Mouse (Mus musculus) thymus, adult 2 months (tissue): ENCODE data around the gene Pwwp2b. TPM values are rescaled to one million over a fixed set of nuclear protein-coding genes. Genes with fewer than 3 reads are reported as not detected.

Experiments
- DNase-seq: peaks from one replicate; pipeline ENCODE4 v3.0.0; 2021
- H3K27ac ChIP-seq: fragments of 200-500 bp; 2 replicates; pipeline ENCODE4 v1.5.1; 2012; ENCODE audit warnings: low read length, control low read depth; ENCODE audit not compliant: control insufficient read depth, insufficient read depth
- H3K27me3 ChIP-seq: fragments of 200-500 bp; 2 replicates; pipeline ENCODE4 v1.6.1; 2012; ENCODE audit warnings: mild to moderate bottlenecking, low read length, moderate library complexity, mixed read lengths; ENCODE audit not compliant: control insufficient read depth, insufficient read depth
- H3K36me3 ChIP-seq: fragments of 200-500 bp; 2 replicates; pipeline ENCODE4 v1.6.1; 2012; ENCODE audit warnings: mild to moderate bottlenecking, low read length, moderate library complexity; ENCODE audit not compliant: control insufficient read depth, insufficient read depth
- H3K4me1 ChIP-seq: fragments of 200-500 bp; replicated peaks from 2 replicates; pipeline ENCODE4 v1.6.1; 2012; ENCODE audit warnings: low read length; ENCODE audit not compliant: control insufficient read depth, insufficient read depth
- H3K4me3 ChIP-seq: fragments of 200-500 bp; 2 replicates; pipeline ENCODE4 v1.5.1; 2012; ENCODE audit warnings: mild to moderate bottlenecking, low read length, control low read depth, moderate library complexity; ENCODE audit not compliant: control insufficient read depth, insufficient read depth
- CTCF ChIP-seq: fragments of 200-500 bp; IDR thresholded peaks from 2 replicates; pipeline ENCODE4 v1.5.1; 2012; ENCODE audit warnings: mild to moderate bottlenecking, control low read depth, low read length, moderate library complexity, borderline replicate concordance; ENCODE audit not compliant: control insufficient read depth, poor library complexity, insufficient read depth; ENCODE audit errors: extremely low read depth
- POLR2A ChIP-seq: fragments of 200-500 bp; IDR thresholded peaks from 2 replicates; pipeline ENCODE4 v1.6.1; 2012; ENCODE audit warnings: mild to moderate bottlenecking, low read length, control low read depth, moderate library complexity; ENCODE audit not compliant: control insufficient read depth, poor library complexity, insufficient read depth; ENCODE audit errors: extremely low read depth
- WGBS: fragments of 180-500 bp; shearing (Covaris S2); methylation state at CpG from one replicate; pipeline ENCODE4 v1.1.7; 2018; 5-methylcytosine and 5-hydroxymethylcytosine counted together
- polyA plus RNA-seq: library from polyadenylated mRNA; depleted of rRNA; stranded (reverse); fragments of >200 nt; gene quantifications from 2 replicates; pipeline ENCODE4 v1.2.3, GENCODE M21; 2012

The Pwwp2b gene
- polyA plus RNA-seq, 1 experiment = 7.4 TPM

DNA sequence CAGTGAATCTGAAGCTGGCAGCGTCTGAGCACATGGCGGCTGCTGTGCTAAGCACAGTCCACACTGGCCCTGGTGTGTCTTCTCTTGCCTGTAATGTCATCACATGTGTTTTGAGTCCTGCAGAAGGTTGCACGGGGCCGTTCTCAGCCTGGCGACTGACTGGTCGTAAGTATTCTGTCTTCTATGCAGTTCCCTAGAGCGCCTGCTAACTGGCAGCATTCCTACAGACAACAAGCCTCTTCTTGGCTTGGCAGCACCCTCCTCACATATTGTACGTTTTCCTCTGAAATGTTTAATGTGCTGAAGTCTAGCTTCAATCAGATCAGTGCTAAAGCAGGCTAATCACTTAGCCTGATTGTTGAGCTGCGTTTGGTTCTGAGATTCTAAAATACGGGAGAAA is 27.3 kb downstream of the Pwwp2b start:
- no peak overlapping the region for H3K27ac ChIP-seq
- DNase-seq = no peak
- peaks cover 16% of the 10 kb centered on the region for H3K4me1 ChIP-seq
- WGBS = 86% methylated on average over 10 of the region's 10 CpGs
- no peaks in the 10 kb centered on the region for H3K36me3 ChIP-seq
- no peak overlapping the region for H3K4me3 ChIP-seq
- TF ChIP-seq CTCF (no peak), POLR2A (no peak)
- H3K27me3 ChIP-seq = no peaks in the 10 kb centered on the region

DNA sequence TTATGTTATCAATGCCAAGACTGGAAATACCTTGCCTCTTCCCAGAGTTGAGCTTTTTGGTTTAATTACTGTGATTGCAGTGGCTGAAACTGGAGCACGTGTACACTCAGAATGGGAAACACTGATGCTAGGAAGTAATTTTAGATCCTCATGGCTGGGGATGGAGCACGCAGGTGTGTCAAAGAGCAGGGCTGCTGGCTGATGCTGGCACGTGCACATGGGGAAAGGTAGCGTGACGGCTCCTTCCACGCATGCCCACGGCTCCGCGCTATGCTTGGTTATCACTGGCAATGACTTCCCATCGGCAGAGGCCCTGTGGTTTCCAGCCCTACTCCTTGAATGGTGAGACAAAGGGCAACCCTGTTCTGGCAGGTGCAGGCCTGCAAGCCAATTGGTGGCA is 27.9 kb downstream of the Pwwp2b start:
- 87% methylated on average over 10 of the region's 10 CpGs for WGBS
- peaks cover 16% of the 10 kb centered on the region for H3K4me1 ChIP-seq
- TF ChIP-seq CTCF (no peak), POLR2A (no peak)
- H3K4me3 ChIP-seq = no peak overlapping the region
- DNase-seq = no peak
- H3K27me3 ChIP-seq = no peaks in the 10 kb centered on the region
- H3K36me3 ChIP-seq = no peaks in the 10 kb centered on the region
- H3K27ac ChIP-seq = no peak overlapping the region

DNA sequence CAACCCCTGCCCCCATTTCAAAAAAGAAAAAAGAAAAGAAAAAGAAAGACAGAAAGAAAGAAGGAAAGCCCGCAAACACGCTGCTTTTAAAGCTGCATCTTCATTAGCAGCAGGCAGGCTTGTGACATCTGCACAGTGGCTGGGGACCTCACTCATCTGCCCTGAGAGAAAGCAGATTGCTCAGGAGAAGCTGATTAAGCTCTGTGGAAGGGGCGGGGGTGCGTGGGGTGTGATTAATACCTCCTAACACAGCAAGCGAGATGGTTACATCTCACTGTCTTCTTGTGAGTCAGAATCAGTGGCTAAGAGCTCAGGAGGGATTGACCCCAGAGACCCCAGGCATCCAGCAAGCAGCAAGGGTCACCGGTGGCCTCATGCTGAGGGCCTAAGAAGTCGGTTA is 29.3 kb downstream of the Pwwp2b start:
- 95% methylated on average over 7 of the region's 7 CpGs for WGBS
- no peak for DNase-seq
- Histone ChIP-seq H3K27me3 (no peaks in the 10 kb centered on the region), H3K36me3 (no peaks in the 10 kb centered on the region), H3K4me3 (no peak overlapping the region), H3K27ac (no peak overlapping the region), H3K4me1 (peaks cover 11% of the 10 kb centered on the region)
- TF ChIP-seq POLR2A (no peak), CTCF (no peak)

DNA sequence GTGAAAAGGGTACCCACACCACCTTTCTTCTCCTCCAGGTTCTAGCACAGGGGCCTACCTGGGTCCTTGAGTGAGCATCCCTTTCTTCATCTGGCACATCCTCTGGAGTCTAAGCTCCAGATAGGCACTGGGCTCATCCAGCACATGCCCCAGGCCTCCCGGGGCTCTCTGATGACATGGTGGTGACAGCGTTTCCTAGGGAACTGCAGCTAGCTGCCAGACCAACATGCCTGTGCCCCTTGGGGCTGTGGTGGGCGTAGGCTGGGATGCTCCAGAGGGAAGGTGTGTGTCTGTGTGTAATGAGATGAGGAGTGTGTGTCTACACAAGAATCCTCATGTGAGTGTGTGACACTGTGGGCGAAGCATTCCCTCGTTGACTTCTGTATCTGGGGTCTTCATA is 31.3 kb downstream of the Pwwp2b start:
- Histone ChIP-seq H3K27ac (no peak overlapping the region), H3K4me1 (no peaks in the 10 kb centered on the region)
- WGBS = 90% methylated on average over 5 of the region's 5 CpGs

DNA sequence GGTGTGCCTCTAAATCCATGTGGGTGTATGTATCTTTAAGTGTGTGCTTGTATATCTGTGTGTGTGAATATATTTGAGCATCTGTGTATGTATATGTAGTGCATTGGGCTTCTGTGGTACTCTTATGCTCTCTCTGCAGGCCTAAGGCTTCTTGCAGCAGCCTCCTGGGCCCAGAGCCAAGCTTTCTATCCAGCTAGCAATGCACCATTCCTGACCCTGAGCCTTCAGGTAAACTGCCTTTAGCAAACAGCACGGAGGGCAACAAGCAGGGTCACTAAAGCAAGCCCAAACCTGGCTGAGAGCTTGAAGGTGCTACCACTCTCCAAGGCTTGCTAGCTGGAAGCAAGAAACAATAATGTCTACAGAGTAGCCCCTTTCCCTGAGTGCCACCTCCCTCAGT is 31.8 kb downstream of the Pwwp2b start:
- no peaks in the 10 kb centered on the region for H3K27me3 ChIP-seq
- no peak for DNase-seq
- H3K36me3 ChIP-seq = no peaks in the 10 kb centered on the region
- H3K4me3 ChIP-seq = no peak overlapping the region
- no peak overlapping the region for H3K27ac ChIP-seq
- 87% methylated on average over 1 of the region's 1 CpGs for WGBS
- no peak for TF ChIP-seq POLR2A
- TF ChIP-seq CTCF = no peak
- no peaks in the 10 kb centered on the region for H3K4me1 ChIP-seq

More for the DNA sequence above, 31.3 kb downstream of the Pwwp2b start:
- TF ChIP-seq CTCF = no peak
- TF ChIP-seq POLR2A = no peak
- DNase-seq = no peak
- Histone ChIP-seq H3K4me3 (no peak overlapping the region), H3K27me3 (no peaks in the 10 kb centered on the region), H3K36me3 (no peaks in the 10 kb centered on the region)

DNA sequence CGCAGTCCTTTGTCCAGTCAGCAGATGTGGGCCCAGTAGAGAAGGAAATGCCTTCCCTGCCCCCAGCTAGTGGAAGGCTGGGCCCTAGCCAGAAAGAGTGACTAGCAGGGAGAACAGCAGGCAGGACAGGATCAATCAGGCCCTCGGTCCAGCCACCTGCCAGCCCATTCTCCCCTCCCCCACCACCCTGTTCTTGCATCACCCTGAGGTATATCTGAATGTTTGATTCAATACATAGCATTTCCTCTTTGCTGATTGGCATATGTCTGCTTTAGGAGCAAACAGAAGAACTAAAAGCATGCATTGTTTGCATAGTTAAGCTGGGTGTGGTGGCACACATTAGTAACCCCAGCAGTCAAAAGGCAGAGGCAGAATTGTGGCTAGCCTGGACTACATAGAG is 32.9 kb downstream of the Pwwp2b start:
- Histone ChIP-seq H3K27me3 (no peaks in the 10 kb centered on the region), H3K36me3 (no peaks in the 10 kb centered on the region), H3K27ac (no peak overlapping the region), H3K4me3 (no peak overlapping the region), H3K4me1 (no peaks in the 10 kb centered on the region)
- 68% methylated on average over 2 of the region's 2 CpGs for WGBS
- TF ChIP-seq POLR2A (no peak), CTCF (no peak)
- no peak for DNase-seq

DNA sequence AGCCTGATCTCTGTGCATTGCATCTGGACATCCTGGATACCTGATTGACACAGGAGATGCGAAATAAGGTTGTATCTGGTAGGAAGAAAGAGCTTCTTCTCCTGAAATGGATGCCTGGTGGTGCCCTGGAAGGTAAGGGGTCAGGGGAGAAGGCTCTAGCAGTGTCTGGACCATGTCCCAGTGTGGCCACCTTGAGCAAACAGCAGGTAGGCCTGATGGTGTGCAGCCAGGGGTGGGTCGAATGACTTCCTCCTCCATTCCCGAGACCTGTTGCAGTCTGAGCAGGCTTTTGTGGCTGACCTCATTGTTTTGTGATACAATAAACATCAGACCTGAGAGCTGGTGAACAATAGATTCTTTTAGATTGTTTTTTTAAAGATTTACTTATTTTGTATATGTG is 33.8 kb downstream of the Pwwp2b start:
- Histone ChIP-seq H3K36me3 (no peaks in the 10 kb centered on the region), H3K4me3 (no peak overlapping the region), H3K27ac (no peak overlapping the region), H3K27me3 (no peaks in the 10 kb centered on the region), H3K4me1 (no peaks in the 10 kb centered on the region)
- DNase-seq = no peak
- TF ChIP-seq POLR2A (no peak), CTCF (no peak)
- 90% methylated on average over 3 of the region's 3 CpGs for whole genome bisulfite sequencing
